In the genomic region with DNA sequence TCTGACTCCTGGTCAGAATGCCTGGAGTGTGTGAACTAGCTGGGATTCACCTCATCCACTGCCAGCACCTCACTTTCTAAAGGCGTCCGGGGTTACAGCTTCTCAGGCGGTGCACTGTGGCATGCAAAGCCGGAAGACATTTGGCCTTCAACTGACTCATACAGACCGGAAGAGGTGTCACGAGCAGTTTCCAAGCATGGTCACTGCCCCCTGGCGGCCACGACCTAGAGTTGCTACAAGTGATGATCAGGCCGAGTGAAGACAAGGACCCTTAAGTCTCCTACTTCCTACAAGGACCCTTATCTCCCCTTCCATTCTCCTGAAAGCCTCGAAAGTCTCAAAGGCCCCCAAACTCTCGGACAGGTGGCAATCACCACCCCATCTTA, we compare ENCODE assay signal across 8 mouse cellular contexts. TPM values are rescaled to one million over a fixed set of nuclear protein-coding genes. Genes with fewer than 3 reads are reported as not detected.
DNase-seq lines count a peak whose midpoint lies in the region; ATAC-seq lines count a peak whose summit lies in the region.

No protein-coding gene starts in this region.

- WGBS in hindbrain, embryonic 14.5 days, result under 1% methylated on average over 11 of the region's 11 CpGs

- H3K27me3 ChIP-seq in hindbrain, embryonic 14.5 days (ENCODE audit: control insufficient read depth, insufficient read depth, low read length), result no peaks in the 10 kb centered on the region

- H3K9me3 ChIP-seq in hindbrain, embryonic 14.5 days (ENCODE audit: control insufficient read depth, low read length), result no peaks in the 10 kb centered on the region

- H3K27ac ChIP-seq in hindbrain, embryonic 14.5 days, result peak overlapping the region; percentile 93

- DNase-seq in R1 (ENCODE audit: low read depth, low spot score), result peak; percentile 96
- peak; percentile 85 to 86 for DNase-seq in cerebellum, postnatal 25 days
- DNase-seq in frontal cortex, postnatal 25 days (ENCODE audit: low spot score in 2 of 2), result peak; percentile 52 to 63
- peak; percentile 84 for DNase-seq in hindbrain, embryonic 14.5 days (ENCODE audit: low spot score)
- DNase-seq in layer of hippocampus, postnatal 36 days, result peak; percentile 64 to 75
- peak; percentile 89 for DNase-seq in lung, postnatal 25 days (ENCODE audit: low spot score)
- DNase-seq in retina, adult 2 months (ENCODE audit: low read depth, low spot score), result peak; percentile 71
- DNase-seq in thymus, postnatal 36 days, result peak; percentile 77 to 85

- H3K9ac ChIP-seq in hindbrain, embryonic 14.5 days, result peak overlapping the region; percentile 84

- H3K4me2 ChIP-seq in hindbrain, embryonic 14.5 days (replicated peaks), result peak overlapping the region; percentile 82

- H3K4me1 ChIP-seq in hindbrain, embryonic 14.5 days (replicated peaks; ENCODE audit: control insufficient read depth, insufficient read depth, low read length), result peaks cover 30% of the 10 kb centered on the region

- peaks cover 30% of the 10 kb centered on the region for H3K36me3 ChIP-seq in hindbrain, embryonic 14.5 days (replicated peaks; ENCODE audit: control insufficient read depth, insufficient read depth)

- H3K4me3 ChIP-seq in hindbrain, embryonic 14.5 days (replicated peaks; ENCODE audit: low read length), result peak overlapping the region; percentile 66

- peak; percentile 79 for ATAC-seq in hindbrain, embryonic 14.5 days (ENCODE audit: low FRiP score)

RNA-seq across cellular contexts. Expression of gene Uckl1, which starts 3.7 kb away (rescaled TPM):
- polyA plus RNA-seq in hindbrain, embryonic 14.5 days (2014; fragmentation: Nextera tagmentation; extraction: Ambion mirVana), result 57.2 and 60.7 TPM in 2 replicates
- 10 to 100 TPM; 59.6 to 60.7 TPM for total RNA-seq in layer of hippocampus, postnatal 36 days (2021)

RNA-seq across cellular contexts. Expression of gene Prpf6, which starts 10.7 kb away (rescaled TPM):
- polyA plus RNA-seq in hindbrain, embryonic 14.5 days (2014; fragmentation: Nextera tagmentation; extraction: Ambion mirVana), result 53.9 and 58.2 TPM in 2 replicates
- 10 to 100 TPM; 55.7 to 58.1 TPM for total RNA-seq in layer of hippocampus, postnatal 36 days (2021)

RNA-seq across cellular contexts. Expression of gene Zfp512b, which starts 11.6 kb away (rescaled TPM):
- 68.3 and 86.2 TPM in 2 replicates for polyA plus RNA-seq in hindbrain, embryonic 14.5 days (2014; fragmentation: Nextera tagmentation; extraction: Ambion mirVana)
- 100 to 1,000 TPM in 1 of 2 experiments, 10 to 100 TPM in 1; 96.3 to 101 TPM for total RNA-seq in layer of hippocampus, postnatal 36 days (2021)

RNA-seq across cellular contexts. Expression of gene Samd10, which starts 18.0 kb away (rescaled TPM):
- 192 and 211 TPM in 2 replicates for polyA plus RNA-seq in hindbrain, embryonic 14.5 days (2014; fragmentation: Nextera tagmentation; extraction: Ambion mirVana)
- total RNA-seq in layer of hippocampus, postnatal 36 days (2021), result 10 to 100 TPM; 14.3 to 16.4 TPM

Comparison
In these comparisons a context has a peak if more than half of its experiments do, and no peak if none do; other contexts are left out.
1. Peak in every context shown above with its lines: DNase-seq, ATAC-seq, H3K4me3 ChIP-seq and H3K27ac ChIP-seq.